Mouse (Mus musculus): ENCODE measurements around the gene Nectin1. TPM values are rescaled to one million over a fixed set of nuclear protein-coding genes. Genes with fewer than 3 reads are reported as not detected.

Gene Nectin1
- 0.44 and 0.78 TPM in 2 replicates for total RNA-seq (2017)

GRCm38 (mm10) chr9:43743647-43744137 is at the start of gene Nectin1:
Gene Nectin1 (plus strand): TSS chr9:43743984.
- peak; percentile 74 for ATAC-seq (replicated peaks; ENCODE audit: low read depth, poor library complexity, severe bottlenecking)

DNA sequence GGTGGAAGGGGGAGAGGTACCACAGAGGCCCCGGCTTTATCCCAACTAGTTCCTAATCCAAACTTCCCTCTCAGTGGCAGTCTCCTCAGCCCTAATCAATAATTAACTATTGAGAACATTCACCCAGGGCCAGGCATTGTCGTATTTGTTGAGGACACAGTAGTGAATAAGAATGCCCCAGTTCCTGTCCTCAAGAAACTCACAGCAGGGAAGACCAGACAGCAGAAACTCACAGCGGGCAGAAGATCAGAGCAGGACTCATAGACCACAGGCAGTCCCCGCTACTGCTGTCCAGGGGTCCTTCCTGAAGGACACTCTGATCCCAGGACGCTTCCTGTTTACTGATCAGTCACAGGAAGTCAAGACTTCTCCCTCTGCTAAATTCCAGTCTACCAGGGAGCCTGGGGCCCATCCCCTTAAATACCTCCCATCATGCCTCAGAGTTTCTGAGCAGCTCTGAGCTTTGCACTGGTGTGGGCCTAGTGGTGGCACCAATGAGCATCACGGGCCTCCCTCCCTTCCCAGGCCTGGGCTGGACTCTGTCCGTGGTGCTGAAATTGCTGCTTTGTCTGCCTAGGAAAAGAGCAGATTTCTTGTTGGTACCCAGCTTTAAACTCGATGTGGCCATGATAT is 45.6 kb upstream of the Nectin1 start:
- peak; percentile 92 for ATAC-seq (replicated peaks; ENCODE audit: low read depth, poor library complexity, severe bottlenecking)

DNA sequence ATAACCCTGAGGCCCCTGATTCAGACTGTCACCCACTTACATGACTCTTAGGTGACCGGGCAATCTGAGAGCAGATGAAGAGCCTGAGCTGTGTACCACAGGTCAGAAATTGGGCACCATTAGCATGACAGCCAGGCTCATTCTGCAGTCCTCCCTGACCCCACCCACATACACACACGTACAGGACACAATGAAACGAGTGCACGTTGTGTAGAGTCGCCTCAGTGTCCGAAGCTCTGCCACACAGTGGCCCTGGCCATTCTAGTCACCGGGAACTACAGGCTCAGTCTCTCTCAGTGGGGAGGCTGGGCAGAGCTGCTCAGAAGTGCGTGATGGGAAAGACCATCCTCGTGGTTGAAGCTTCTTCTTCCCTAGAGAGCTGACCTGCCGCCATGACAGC is 44.9 kb upstream of the Nectin1 start:
- ATAC-seq (replicated peaks; ENCODE audit: low read depth, poor library complexity, severe bottlenecking): no peak

DNA sequence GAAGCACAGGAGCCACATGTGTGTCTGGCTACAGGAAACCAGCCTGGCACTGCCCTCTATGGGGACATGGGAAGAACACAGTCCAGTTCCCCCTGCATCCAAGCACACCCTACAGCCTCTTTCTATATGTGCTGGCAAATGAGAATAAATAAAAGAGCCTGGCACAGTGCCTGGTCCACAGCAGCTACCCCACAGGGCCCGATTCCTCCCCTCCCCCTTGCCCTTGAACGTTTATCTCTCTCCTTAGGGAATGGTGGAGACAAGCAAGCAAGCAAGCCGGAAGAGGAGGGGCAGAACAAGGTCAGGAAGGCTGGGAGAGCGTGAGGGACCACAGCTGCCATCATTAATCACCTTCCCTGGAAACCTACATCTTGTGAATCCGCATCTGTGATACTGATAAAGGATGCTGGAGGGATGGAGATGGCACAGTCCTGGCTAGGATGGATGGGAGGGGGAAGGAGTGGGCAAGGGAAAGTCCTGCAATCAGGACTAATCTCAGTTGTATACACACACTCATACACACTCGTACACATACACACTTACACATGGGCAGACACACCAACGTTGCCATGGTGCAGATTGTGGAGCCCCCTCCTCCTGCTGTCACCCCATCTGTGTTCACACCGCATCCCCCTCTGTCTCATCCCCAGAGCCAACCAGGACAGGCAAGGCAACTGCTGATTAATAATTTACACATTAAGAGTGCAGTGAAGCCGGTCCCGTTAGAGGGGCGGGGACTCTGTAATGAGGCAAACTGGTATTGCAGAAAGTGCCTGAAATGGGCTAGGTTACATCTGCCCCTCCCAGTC is 44.2 kb upstream of the Nectin1 start:
- ATAC-seq (replicated peaks; ENCODE audit: low read depth, poor library complexity, severe bottlenecking): no peak

DNA sequence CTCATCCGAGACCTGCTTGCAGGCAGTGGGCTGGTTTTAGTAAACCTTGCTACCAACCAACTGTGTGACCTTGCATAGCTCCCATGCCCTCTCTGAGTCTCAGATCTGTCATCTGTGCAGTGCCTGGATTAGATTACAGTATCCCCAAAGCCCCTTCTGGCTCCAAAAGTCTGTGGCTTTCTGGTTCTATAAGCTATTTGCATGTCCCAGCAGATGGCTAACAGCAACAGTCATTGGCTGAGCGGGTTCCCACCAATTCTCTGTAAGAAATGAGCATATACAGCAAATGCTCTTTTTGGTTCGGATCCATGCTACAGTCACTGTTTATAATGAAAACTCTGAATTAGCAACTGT is 43.6 kb upstream of the Nectin1 start:
- no peak for ATAC-seq (replicated peaks; ENCODE audit: low read depth, poor library complexity, severe bottlenecking)

DNA sequence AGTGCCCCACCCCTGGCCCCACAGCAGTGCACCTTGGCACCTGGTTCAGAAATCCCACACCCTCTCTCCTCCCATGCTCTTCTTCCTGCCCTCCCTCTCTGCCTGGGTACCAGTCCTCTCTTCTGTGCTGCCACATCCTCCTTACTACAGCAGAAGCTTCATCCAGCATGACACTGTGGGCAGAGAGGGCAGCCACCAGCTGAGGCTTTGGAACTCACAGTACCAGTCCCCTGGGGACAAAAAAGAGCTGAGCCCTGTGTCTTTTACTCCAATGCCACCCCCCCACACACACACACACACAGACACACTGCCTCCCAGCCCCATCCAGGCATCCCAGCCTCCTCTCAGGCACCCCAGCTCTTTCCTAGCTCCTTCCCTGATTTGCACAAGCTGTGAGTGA is 42.0 kb upstream of the Nectin1 start:
- no peak for ATAC-seq (replicated peaks; ENCODE audit: low read depth, poor library complexity, severe bottlenecking)

GRCm38 (mm10) chr9:43707571-43707970 is 36.2 kb upstream of the Nectin1 start:
- no peak for ATAC-seq (replicated peaks; ENCODE audit: low read depth, poor library complexity, severe bottlenecking)

- no peak for ATAC-seq (replicated peaks; ENCODE audit: low read depth, poor library complexity, severe bottlenecking)
These were observed 35.1 kb upstream of the Nectin1 start for GRCm38 (mm10) chr9:43708715-43709114.

- ATAC-seq (replicated peaks; ENCODE audit: low read depth, poor library complexity, severe bottlenecking): no peak
These were observed 30.4 kb upstream of the Nectin1 start for GRCm38 (mm10) chr9:43713432-43713831.

GRCm38 (mm10) chr9:43719407-43719839 is 24.4 kb upstream of the Nectin1 start:
- ATAC-seq (replicated peaks; ENCODE audit: low read depth, poor library complexity, severe bottlenecking): no peak

DNA sequence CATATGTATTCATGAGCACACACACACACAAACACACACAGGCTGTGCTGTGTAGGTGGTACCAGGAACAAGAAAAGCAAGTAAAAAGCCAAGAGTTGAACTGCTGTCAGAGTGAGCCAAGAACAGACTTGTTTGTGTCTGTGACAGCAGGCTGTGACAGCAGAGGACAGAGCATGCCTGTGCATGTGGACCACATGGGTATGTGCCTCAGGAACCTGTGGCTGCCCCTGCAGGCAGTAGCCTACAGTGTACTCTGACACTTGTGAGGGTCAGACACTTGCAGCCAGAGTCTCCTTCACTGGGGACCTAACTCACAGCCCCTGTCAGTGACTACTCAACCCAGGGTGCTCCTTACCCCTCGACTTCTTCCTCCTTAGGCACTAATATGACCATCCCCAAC is 23.7 kb upstream of the Nectin1 start:
- no peak for ATAC-seq (replicated peaks; ENCODE audit: low read depth, poor library complexity, severe bottlenecking)

DNA sequence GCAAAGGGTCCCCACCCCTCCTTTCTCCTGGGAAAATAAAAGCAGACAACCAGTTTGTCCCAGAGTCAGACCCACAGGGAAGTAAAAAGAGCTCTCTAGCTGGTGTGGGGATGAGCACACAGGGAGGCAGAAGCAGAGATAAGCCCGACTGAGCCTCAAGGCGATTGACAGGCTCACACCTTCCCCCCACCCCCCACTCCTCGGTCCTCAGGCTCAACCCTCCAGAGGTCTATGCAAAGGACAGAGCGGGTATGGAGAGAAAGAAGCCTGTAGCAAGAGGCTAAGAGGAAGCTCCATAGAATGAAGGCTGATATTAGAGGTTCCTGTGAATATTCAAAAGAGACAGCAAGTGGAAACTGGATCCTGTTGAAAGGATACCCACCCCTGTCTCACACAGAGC is 19.7 kb upstream of the Nectin1 start:
- ATAC-seq (replicated peaks; ENCODE audit: low read depth, poor library complexity, severe bottlenecking): no peak

DNA sequence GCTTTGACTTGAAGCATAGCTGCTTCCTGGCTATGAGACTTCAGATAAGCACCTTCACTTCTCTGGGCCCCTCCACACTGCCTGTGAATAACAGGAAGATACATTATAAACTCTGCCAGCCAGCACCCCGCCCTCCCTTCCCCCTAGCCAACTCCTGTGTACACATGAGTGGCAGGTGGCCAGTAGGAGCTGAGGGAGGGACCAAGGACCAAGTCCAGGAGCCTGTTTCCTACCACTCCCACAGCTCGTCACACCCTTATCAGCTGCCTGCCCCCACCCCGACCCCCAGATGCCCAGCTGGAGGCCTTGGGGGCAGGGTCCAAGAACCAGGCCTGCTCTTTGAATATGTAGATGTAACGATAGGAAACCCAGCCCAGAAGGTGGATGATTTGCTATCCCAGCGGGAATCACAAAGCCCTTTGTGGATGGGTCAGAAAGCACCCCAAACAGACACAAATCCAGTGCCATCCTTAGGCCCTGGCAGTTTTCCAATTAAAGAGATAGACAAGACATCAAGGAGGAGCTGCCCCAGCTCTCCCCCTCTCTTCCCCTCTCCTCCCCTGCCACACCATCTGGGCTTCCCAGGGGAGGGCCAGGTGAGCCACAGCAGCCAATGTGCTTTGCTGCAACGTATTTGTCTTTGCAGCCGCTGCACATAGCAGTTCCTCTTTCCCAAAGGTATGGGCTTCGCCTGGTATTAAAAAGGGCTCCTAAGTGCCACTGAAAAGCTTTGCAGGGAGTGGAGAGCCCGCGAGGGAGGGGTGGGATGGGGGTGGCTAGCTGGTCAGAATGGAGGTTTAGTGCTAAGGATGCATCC is 14.1 kb upstream of the Nectin1 start:
- peak; percentile 55; the same call in 1 of the 2 replicates for ATAC-seq (replicated peaks; ENCODE audit: low read depth, poor library complexity, severe bottlenecking)

DNA sequence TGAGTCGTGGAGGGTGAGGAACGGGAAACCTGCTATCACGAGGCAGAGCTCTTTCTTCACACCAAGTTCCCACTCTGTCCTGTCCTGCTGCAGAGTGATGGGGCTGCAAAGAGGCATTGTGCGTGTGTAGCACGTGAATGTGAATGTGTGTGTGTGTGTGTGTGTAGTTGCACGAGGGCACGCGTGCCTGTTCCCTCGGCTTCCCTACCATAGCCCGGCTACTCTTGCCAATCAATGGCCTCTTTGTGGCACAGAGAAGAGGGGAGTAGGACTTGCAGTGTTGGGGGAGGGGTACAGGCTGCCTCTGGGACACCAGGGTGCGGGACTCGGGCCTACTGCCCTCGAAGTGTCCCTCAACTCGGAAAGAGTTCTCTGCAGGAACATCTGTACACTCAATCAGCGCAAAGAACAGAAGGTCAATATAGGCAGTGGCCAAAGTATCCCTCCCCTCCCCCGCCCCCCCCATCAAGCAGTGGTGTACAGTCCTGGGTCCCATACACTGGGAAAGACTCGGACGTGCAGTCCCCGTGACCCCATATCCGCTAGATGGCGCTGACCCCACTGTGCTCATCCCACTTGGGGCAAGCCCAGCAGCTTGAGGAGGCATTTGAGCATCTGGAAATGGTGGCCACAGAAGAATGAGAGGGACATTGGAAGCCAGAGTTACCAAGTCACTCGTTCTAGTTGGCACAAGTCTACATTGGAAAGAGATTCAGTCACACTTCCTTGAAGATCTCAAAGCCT is 13.3 kb upstream of the Nectin1 start:
- peak; percentile 53; the same call in 1 of the 2 replicates for ATAC-seq (replicated peaks; ENCODE audit: low read depth, poor library complexity, severe bottlenecking)

DNA sequence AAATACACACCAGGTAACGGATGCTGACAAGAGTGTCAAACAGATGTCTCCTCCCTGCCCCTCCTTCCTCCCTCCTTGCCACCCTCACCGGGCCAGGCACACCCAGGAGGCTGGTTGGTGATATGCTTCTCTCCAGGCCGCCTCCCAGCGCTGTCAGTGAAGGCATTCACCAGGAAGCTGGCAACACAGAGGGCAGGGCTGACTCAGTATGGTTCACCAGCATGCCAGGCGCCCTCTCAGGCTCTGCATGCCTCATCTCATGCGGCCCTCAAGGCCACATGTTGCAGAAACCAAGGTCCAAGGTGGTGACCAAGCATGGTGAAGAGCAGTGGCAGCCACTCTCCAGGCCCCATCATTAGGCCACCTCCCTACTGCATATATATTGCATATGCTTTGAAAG is 11.9 kb upstream of the Nectin1 start:
- no peak for ATAC-seq (replicated peaks; ENCODE audit: low read depth, poor library complexity, severe bottlenecking)

DNA sequence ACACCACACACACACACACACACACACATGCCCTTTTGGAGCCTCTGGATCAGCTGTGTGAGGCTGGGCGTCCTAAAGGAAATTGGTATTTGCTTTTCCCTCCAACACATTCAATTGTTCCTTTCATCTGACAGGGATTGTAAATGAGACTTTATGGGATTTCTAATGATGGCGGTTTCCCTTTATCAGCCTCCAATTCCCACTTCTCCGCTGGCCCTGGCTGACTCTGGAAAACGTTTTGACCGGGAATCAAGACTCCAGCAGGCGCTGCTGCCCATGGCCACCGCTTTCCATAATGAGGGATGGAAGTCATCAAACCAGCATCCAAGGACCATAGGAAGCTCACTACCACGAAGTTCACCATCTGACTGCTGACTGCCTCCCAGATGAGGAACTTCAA is 11.1 kb upstream of the Nectin1 start:
- ATAC-seq (replicated peaks; ENCODE audit: low read depth, poor library complexity, severe bottlenecking): no peak

- ATAC-seq (replicated peaks; ENCODE audit: low read depth, poor library complexity, severe bottlenecking): no peak
These were observed 8.8 kb upstream of the Nectin1 start for GRCm38 (mm10) chr9:43734952-43735351.

DNA sequence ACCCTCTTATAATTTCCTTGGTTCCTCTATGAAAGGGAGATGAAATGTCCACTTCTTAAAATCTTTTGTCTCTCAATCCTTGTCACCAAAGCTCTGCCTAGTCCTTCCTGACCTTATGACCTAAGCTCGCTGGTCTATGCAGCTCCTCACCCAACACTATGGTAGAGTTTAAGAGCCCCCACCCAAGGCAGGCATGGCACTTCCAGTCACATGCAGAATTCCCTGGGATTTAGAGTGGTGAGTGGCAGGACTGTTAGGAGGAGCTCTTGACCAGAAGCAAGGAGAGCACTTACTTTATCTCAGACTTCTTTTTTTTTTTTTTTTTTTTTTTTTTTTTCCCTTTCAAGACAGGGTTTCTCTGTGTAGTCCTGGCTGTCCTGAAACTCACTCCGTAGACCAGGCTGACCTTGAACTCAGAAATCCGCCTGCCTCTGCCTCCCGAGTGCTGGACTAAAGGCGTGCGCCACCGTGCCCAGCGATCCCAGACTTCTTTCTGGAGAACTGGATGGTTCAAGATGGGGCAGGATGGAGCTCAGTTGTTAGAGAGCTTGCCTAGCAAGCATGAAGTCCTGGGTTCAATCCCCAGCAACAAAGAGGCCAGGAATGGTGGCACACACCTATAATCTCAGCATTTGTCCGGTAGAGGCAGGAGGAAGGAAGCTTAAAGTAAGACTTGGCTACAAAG is 7.6 kb upstream of the Nectin1 start:
- no peak for ATAC-seq (replicated peaks; ENCODE audit: low read depth, poor library complexity, severe bottlenecking)

DNA sequence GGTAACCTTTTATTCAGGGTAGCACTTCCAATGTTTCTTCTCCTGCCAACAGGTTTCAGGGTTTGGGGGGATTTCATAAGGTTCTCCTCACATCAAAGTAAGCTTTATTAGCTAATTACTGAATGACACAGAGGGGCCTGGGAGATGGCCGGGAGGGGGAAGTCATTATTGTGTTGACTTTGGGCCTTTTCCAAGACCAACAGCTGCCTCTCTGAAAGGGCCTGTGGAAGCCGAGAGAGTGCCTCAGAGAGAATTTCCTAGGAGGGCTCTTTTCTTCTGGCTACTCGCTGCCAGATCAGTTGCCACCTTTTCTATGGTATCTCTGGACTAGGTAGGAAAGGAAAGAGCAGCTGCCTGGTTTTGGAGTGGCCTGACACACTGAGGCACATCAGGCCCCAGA is 6.5 kb upstream of the Nectin1 start:
- no peak for ATAC-seq (replicated peaks; ENCODE audit: low read depth, poor library complexity, severe bottlenecking)

All from common myeloid progenitor, adult 5-6 weeks (primary cell).